Mouse (Mus musculus) heart, adult 2 months (tissue): ENCODE results near the gene Prr32. TPM values are rescaled to one million over a fixed set of nuclear protein-coding genes. Genes with fewer than 3 reads are reported as not detected.

ENCODE experiments used
- DNase-seq, 2 experiments: peaks; one replicate each; pipeline ENCODE4 v3.0.0; 2021
- H3K27ac ChIP-seq: fragments of 200-600 bp; 2 replicates; pipeline ENCODE4 v1.8.1; 2022
- H3K27me3 ChIP-seq: fragments of 200-500 bp; 2 replicates; pipeline ENCODE4 v1.6.1; 2012; ENCODE audit warnings: mild to moderate bottlenecking, low read length, inconsistent platforms, mixed read lengths; ENCODE audit not compliant: control insufficient read depth, insufficient read depth
- H3K36me3 ChIP-seq: fragments of 200-500 bp; 2 replicates; pipeline ENCODE4 v1.6.1; 2012; ENCODE audit warnings: low read length, inconsistent platforms; ENCODE audit not compliant: control insufficient read depth, insufficient read depth
- H3K4me1 ChIP-seq: fragments of 200-500 bp; 2 replicates; pipeline ENCODE4 v1.6.1; 2011; ENCODE audit warnings: low read length; ENCODE audit not compliant: control insufficient read depth, insufficient read depth
- H3K4me3 ChIP-seq: fragments of 200-600 bp; 2 replicates; pipeline ENCODE4 v1.8.1; 2022
- H3K79me2 ChIP-seq: fragments of 200-500 bp; replicated peaks from 2 replicates; pipeline ENCODE4 v1.6.1; 2012; ENCODE audit warnings: mild to moderate bottlenecking, inconsistent platforms, low read length, moderate library complexity, mixed read lengths; ENCODE audit not compliant: control insufficient read depth, insufficient read depth
- H3K9ac ChIP-seq: fragments of 200-500 bp; 2 replicates; pipeline ENCODE4 v1.6.1; 2012; ENCODE audit warnings: low read depth, mild to moderate bottlenecking, control low read depth, inconsistent platforms, low read length, mixed read lengths
- CTCF ChIP-seq: fragments of 200-600 bp; IDR thresholded peaks from 2 replicates; pipeline ENCODE4 v1.8.1; 2022; ENCODE audit warnings: antibody characterized with exemption, mild to moderate bottlenecking, moderate library complexity
- EP300 ChIP-seq: fragments of 200-500 bp; IDR thresholded peaks from 2 replicates; pipeline ENCODE4 v1.6.1; 2011; ENCODE audit warnings: low read depth, low read length, control low read depth; ENCODE audit not compliant: insufficient read depth
- POLR2A ChIP-seq: fragments of 200-500 bp; IDR thresholded peaks from 2 replicates; pipeline ENCODE4 v1.6.1; 2011; ENCODE audit warnings: mild to moderate bottlenecking, low read depth, low read length, control low read depth; ENCODE audit not compliant: insufficient read depth
- WGBS: fragments of 180-500 bp; shearing (Covaris S2); methylation state at CpG from one replicate; pipeline ENCODE4 v1.1.7; 2018; 5-methylcytosine and 5-hydroxymethylcytosine counted together
- intact Hi-C: fragments of 180-260 bp; cut with DNase I; formaldehyde crosslinking; loops from one replicate; pipeline ENCODE4 v1.15.1; 2025
- long read RNA-seq: library from polyadenylated mRNA; stranded (forward); transcript quantifications from one replicate; pipeline ENCODE4 v2.0.0, GENCODE M21; 2021
- polyA plus RNA-seq: library from polyadenylated mRNA; depleted of rRNA; stranded (reverse); fragments of >200 nt; gene quantifications from 2 replicates; pipeline ENCODE4 v1.2.3, GENCODE M21; 2012; rRNA removed
- total RNA-seq, 2 experiments: library from RNA; stranded (reverse); gene quantifications; 2 replicates each; pipeline ENCODE4 v1.2.3; 2021

The Prr32 gene
- total RNA-seq (not detected), polyA plus RNA-seq (0.25 TPM in 1 of 2 replicates, not detected in the other)
- long read RNA-seq, result 0 reads

DNA sequence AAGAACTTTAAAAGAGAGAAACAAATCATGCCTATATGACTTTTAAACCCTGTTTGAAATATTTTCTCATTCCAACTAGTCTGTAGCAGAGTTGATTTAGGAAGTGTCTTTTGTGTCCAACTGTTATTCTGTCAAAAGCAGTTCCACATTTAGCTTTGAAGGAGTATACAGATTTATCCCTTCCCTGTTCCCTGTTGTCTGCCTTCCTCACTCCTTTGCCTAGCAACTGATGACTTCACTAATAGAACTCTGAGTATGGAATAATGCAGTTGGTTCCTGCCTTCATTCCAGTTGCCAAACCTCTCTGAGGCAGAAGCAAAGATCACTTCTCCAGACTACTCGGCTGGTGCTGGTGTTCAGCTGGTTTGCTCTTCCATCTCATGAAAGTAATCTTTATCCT is at the start of gene Prr32:
TSS of gene Prr32 (plus strand) at position 301 of the 400 bp plus-strand sequence.
- TF ChIP-seq POLR2A (no peak), EP300 (no peak), CTCF (no peak)
- DNase-seq, result no peak
- WGBS, result 55% methylated on average over 1 of the region's 1 CpGs
- Histone ChIP-seq H3K36me3 (no peaks in the 10 kb centered on the region), H3K27ac (no peak within 1 kb of the TSS), H3K9ac (no peak within 1 kb of the TSS), H3K79me2 (no peaks in the 10 kb centered on the region), H3K4me3 (no peak within 1 kb of the TSS), H3K4me1 (no peaks in the 10 kb centered on the region), H3K27me3 (no peaks in the 10 kb centered on the region)
- intact Hi-C loops, result no loop called here
